Mouse (Mus musculus) spleen, postnatal 4 days (tissue): ENCODE data around the gene Olfr628.
"Not testable (repeated sequence)": the region's sequence is repeated elsewhere in the genome, so short reads cannot be mapped to it uniquely, and the experiment has no call there.

Experiments
- DNase-seq, 2 experiments: peaks; one replicate each; pipeline ENCODE4 v3.0.0; 2022; ENCODE audit warnings: low spot score in 2 of 2

The Olfr628 gene

DNA sequence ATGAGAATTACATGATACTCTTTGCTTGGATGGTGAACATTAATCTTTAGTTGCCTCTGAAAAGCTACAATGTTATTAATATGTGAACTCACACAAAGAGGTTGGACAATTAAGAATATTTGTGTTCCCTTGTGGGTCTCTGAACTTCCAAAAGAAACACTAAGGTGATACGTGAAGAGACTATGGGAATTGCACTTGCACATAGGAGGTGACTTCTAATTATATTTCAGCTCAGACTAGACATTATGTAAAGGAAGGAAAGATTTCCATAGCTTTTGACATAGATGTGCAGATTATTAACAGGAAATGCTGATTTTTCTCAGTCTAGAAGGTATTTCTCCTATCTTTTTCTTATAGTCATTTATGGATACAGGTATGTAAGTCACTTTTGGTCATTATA, at the start of gene Olfr628:
Gene Olfr628, plus strand, starts transcription at position 301 of the 400 bp plus-strand sequence.
- no peak for DNase-seq

- DNase-seq: no peak
These were observed 47.8 kb upstream of the Olfr628 start, which contains the start of gene Olfr625-ps1 for GRCm38 (mm10) chr7:103682420-103682819. Olfr625-ps1 (plus strand) TSS chr7:103682720.

DNA sequence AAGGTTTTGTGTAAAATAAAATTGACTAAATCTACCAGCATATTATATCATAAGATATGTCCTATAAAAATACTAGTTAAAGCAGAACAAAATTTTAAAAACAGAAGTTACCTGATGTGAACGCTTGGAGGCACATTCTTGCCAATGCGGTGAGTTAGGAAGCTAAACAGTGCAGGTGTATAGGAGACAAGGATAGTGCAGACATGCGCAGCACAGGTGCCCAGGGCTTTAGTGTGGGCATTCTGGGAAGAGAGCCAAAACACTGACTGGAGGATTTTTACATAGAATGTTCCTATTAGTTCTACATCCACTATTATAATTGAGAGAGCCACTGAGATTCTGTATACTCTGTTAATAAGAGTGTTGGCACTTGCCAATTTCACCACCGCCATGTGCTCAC, 30.7 kb upstream of the Olfr628 start:
- no peak for DNase-seq

- DNase-seq: peak; percentile 16 to 56
These were observed 18.1 kb upstream of the Olfr628 start for GRCm38 (mm10) chr7:103712024-103712423.

DNA sequence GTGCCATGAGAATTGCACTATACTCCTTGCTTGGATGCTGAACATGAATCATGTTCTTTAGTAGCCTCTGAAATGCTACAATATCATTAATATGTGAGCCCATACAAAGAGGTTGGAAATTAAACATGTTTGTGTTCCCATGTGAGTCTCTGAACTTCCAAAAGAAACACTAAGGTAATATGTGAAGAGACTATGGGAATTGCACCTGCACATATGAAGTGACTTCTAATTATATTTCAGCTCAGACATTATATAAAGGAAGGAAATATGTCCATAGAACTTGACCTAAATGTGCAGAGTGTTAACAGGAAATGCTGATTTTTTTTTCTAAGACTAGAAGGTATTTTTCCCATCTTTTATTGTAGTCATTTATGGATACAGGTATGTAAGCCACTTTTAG, 15.8 kb upstream of the Olfr628 start, which contains the start of gene Olfr243:
Gene Olfr243, plus strand, starts transcription at position 301 of the 400 bp plus-strand sequence.
- DNase-seq: no peak

GRCm38 (mm10) chr7:103716398-103716797, 13.8 kb upstream of the Olfr628 start:
- not testable (repeated sequence) for DNase-seq

- no peak for DNase-seq
These were observed 14.7 kb downstream of the Olfr628 start, which contains the start of gene Olfr629 for GRCm38 (mm10) chr7:103744843-103745242. Olfr629 (minus strand) TSS chr7:103744943.

- DNase-seq: no peak
These were observed 27.1 kb downstream of the Olfr628 start, which contains the start of gene Olfr630 for GRCm38 (mm10) chr7:103757233-103757632. Olfr630 (minus strand) TSS chr7:103757333.

DNA sequence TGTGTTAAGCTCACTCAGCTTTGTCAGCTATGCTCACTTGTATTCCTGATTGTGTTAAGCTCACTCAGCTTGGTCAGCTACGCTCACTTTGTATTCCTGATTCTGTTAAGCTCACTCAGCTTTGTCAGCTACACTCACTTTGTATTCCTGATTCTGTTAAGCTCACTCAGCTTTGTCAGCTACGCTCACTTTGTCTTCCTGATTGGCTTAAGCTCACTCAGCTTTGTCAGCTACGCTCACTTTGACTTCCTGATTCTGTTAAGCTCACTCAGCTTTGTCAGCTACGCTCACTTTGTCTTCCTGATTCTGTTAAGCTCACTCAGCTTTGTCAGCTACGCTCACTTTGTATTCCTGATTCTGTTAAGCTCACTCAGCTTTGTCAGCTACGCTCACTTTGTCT, 32.0 kb downstream of the Olfr628 start:
- not testable (repeated sequence) for DNase-seq

DNA sequence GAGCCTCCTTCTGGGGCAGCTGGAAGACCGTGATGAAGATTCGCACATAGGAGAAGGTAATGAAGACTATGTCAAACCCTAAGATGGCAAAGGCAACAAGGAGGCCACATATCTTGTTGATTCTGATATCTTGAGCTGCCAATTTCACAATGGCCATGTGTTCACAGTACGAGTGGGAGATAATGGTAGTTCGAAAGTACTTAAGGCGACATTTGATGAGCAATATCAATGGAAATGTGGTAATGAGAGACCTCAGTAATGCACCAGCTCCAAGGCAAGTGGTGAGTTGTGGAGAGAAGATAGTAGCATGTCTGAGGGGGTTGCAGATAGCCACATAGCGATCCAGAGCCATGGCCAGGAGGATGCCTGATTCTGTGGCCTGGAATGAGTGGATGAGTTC, 37.5 kb downstream of the Olfr628 start:
- DNase-seq: not testable (repeated sequence)

DNA sequence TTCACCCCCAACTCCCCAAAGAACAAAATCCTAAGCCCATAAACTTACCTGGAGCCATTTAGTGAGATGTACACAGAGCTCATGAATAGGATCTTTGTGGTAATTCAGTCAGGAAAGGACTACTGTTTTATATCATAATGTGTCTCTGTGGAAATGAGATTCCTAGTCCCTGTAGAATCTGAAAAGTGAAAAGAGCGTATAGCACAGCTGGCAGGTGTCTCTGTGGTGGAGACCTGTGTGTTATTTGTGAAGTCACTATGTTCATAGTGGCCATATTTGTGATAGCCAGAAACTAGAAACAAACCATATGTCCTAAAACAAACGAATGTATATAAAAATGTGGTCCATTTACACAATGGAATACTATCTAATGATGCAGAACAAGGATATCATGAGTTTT, 41.3 kb downstream of the Olfr628 start, which contains the start of gene Olfr69:
Gene Olfr69, minus strand, starts transcription at position 101 of the 400 bp plus-strand sequence.
- DNase-seq: no peak

DNA sequence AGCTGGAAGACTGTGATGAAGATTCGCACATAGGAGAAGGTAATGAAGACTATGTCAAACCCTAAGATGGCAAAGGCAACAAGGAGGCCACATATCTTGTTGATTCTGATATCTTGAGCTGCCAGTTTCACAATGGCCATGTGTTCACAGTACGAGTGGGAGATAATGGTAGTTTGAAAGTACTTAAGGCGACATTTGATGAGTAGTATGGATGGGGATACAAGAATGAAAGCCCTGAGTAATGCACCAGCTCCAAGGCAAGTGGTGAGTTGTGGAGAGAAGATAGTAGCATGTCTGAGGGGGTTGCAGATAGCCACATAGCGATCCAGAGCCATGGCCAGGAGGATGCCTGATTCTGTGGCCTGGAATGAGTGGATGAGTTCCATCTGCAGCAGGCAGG, 47.5 kb downstream of the Olfr628 start:
- not testable (repeated sequence) for DNase-seq

- no peak for DNase-seq
These were observed 49.4 kb downstream of the Olfr628 start, which contains the start of gene Olfr68 for GRCm38 (mm10) chr7:103779598-103779997. Olfr68 (minus strand) TSS chr7:103779698.
